Mouse (Mus musculus) MN1 (cell line): Measurements from ENCODE around the gene Efna5.
A peak's percentile ranks its signal among the peaks of the same experiment; 100 is the strongest.

Experiments
- DNase-seq: peaks from one replicate; pipeline ENCODE4 v3.0.0-alpha.2; 2016; ENCODE audit warnings: low spot score

Efna5 gene

DNA sequence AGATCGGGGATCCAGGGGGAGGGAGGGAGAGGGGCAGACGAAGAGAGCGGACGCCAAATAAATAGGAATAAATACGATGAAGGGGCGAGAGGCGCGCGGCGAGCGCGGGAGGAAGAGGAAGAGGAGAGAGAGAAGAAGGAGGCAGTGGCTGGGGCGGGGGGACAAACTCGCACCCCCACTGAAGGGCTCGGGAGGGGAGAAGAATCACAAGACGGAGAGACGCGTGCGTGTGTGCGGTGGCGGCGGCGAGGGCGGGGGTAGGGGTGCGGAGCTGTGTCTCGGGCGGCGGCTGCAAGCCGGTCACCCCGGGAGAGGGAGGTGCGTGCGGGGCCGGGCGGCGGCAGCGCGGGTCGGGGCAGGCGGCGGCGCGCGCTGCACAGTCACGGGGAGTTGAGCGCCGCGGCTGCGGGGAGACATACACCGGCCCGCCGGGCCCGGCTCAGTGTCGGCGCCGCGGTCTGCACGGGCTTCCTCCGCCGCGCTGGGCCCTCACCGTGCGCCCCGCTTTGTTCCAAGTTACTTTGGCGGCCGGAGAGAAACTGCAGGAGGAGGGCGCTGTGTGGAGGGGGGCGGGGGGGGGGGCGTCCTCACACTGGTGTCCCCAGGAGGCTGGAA is at the start of gene Efna5:
Gene Efna5 (minus strand): TSS at position 142 of the 615 bp plus-strand sequence.
- DNase-seq: peak; percentile 58

DNA sequence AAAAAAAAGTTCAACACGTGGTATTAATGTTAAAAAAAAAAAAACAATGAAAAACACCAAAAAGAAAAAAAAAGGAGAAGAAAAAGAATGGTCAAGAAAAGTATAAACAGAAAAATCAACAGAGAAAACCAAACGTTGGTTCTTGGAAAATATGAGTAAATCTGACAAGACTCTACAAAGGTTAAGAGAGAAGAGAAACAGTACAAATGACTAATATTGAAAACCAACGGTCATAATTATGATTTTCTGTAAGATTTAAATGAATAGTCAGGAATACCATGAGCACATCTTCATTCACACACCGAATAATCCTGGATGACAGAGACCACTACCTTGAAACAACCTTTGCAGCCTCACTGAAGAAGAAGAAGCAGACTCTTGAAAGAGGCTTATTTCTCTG is 34.2 kb upstream of the Efna5 start:
- DNase-seq: no peak

- DNase-seq: no peak
Measured at GRCm38 (mm10) chr17:62905692-62906445, 24.8 kb upstream of the Efna5 start.

DNA sequence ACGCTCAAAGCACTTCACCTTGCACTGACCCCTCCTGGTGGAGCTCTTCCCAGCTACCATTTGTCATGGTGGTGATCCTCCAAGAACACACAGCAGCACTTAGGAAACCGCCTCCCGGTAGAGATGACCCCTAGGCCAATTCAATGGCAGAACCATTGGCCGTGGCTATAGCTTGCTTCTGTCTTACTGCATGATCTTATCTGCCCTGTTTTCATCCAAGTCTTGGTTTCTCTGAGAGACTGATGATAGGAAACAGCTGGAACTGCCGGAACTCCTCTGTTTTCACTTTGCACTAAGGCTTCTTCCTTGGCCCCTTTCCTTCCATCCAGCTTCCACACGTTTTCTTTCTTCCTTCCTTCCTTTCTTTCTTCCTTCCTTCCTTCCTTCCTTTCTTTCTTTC is 17.9 kb upstream of the Efna5 start:
- no peak for DNase-seq

DNA sequence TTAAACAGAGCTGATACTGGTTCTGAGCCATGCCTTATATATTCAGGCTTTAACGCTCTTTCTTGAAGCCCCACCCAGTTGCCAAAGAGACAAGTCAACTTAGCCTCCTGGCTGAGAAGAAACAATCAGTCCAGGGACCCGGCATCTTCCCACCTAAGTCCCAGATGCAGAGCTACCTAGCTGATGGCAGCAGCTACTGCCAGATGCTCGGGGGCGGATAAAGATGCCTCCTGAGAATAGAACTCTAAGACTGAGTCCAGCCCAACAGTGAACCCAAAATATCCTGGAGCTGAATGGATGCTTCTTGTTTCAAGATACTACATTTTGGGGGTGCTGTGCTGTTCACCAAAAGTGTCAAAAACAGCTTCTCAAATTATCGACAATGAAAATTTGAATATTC is 8.9 kb upstream of the Efna5 start:
- no peak for DNase-seq

- peak; percentile 94 for DNase-seq
Measured at GRCm38 (mm10) chr17:62884129-62884506, 3.0 kb upstream of the Efna5 start.

DNA sequence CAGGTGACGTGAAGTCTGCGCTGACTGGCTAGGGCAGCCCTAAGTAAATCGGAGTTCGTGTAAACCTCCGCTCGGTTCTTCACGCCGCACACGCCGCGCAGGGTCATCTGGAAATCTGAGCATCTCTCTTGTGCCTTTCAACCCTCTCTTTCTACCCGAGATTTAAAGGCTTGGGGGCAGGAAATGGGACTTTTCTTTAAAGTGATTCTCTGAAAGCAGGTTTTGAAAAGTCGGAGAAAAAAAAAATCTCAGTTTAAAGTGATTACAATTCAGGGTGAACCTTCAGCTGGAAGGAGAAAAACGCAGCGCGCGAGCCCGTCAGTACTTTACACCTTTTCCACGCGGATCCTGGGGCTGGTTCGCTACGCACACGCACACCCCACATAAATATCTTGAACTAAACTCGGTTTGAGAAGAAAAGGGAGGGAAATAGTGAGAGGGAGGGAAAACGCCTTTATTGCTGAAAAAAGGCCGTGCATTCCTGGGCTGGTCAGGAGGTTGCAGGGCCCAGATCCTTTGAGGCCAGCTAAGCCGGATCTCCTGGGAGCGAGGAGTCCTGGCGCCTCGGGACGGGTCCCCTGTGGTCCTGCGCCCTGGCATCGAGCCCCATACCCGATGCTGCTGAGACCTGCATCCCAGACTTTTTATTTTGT is 2.5 kb upstream of the Efna5 start:
- DNase-seq: peak; percentile 80

- peak; percentile 98 for DNase-seq
Measured at GRCm38 (mm10) chr17:62882726-62883475, 1.8 kb upstream of the Efna5 start.

DNA sequence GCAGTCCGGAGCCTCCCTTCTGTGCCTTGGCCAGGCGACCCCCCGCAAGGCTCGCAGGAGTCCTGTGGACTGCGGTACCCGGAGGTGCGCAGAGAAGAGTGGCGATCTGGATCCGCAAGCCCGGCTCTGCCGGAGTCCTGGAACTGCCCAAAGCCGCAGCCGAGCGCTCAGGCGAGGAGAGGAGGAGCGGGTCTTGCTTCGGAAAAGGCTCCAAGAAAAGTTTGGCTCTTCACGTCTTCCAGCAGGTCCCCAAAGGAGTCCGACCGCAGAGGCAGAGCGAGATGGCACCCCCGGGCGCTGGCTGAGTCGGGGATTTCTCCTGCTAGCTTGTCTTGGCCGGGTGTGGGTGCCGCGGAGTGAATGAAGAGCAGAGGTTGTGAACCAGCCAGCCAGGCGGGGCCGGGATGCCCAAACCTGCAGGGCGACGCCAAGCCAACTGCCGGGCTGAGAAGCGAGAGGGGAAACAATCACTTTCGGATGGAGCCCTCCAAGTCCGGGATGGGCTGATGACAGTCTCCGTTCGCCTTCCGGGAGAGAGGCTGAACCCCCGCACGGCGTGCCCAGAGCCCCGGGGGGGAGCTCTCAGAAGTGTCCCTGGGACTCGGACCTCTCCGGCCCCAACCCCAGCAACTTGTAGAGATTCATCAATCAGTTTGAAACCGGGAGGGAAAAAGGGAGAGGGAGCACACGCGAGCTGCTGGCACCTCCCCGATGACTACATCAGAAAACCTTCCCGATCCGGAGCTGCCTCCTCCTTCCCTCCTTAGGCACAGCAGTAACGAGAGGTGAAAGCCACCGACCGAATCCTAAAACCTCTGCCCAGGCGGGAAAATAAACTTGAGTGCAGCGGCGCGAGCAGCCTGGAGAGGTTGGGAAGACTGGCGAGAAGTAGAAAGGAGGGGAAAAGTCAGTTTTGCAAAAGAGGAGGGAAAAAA is 941 bp upstream of the Efna5 start:
- DNase-seq: peak; percentile 84

DNA sequence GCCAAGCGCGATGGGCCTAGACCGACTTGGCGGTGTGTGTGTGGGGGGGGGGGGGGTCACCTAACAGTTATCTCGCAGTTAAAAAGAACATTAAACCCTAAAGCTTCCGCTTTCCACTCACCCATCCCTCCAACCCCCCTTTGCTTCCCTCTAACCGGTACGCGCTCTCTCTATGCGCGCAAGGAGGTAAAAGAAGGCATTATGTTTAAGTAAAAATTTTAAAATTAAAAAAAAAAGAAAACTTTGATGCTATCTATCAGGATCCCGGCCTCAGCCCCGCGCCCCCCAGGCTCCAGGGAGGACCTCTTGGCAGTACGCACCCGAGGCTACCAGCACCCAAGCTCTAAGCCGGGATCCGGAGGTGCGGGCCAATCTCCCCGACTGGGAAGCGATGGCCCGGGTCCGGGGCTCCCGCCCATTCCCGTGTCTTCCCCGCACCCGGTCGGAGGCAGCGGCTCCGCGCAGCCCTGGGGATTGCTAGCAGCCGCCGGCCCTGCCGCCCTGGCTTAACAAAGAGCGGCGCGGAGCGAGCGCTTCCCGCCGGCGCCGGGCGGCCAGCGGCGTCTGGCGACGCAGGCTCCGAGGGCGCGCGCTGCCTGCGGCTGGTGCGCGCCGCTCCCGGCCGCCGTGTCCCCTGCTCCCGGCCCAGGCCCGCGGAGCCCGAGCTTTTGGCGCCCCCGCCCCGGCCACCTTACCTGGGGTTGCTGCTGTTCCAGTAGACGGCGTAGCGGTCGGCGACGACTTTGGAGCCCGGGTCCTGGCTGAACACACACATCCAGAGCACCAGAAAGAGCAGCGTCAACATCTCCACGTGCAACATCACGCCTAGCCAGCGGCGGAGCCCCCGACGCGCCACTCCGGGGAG is 574 bp downstream of the Efna5 start:
- DNase-seq: peak; percentile 75

DNA sequence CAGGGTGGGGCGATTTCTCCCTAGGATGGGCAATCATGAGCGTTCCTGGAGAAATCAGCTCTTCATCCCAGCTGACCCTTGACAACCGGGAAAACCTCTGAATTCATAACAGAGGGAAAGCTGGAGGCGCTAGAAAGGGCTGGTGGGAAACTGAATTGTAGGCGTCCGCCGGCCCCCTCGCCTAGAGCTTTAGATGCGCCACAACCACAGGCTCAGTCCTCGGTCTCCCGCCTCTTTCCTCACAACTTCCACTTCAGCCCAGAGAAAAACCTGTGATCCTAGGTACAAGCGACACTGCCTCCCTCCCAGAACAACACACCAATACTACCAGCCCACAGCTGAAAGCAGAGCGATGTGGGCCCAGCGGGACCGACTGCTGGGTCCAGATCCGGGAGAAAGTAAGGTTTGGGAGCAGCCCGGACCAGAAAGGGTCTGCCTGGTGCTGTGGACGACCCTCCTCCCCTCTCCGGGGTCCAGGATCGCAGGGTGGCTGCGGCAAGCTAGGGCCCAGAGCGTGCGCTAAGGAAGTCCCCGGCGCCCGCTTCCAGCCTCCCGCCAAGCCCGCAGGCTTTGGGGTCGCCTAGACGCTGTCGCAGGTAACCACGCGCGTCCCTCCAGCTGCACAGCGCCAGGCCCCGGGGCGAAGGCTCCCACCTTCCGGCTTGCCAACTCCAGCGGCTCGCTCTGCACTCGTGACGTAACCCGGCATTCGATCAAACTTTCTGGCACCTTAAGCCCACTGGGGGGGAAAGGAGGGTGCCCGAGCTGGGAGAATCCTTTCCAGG is 1.4 kb downstream of the Efna5 start:
- peak; percentile 72 for DNase-seq

GRCm38 (mm10) chr17:62875727-62876126 is 5.4 kb downstream of the Efna5 start:
- no peak for DNase-seq

DNA sequence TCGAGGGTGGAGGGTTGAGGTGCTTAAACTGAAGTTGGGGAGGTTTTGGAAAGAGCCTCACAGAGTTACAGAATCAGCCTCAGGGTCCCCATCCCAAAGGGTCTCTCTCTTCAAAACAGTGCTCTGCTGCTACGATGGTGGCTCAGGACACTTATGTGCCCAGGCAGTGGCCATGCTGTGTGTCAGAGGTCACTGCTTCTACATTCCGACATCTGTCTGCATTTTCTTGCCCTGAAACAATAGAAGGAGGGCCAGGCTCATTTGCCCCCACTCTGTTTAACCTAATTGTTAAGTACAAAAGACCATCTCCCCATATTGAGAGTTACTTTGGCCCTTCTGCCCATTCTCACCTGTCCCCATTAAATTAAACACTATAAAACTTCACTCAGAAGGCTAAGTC is 9.2 kb downstream of the Efna5 start:
- DNase-seq: no peak

DNA sequence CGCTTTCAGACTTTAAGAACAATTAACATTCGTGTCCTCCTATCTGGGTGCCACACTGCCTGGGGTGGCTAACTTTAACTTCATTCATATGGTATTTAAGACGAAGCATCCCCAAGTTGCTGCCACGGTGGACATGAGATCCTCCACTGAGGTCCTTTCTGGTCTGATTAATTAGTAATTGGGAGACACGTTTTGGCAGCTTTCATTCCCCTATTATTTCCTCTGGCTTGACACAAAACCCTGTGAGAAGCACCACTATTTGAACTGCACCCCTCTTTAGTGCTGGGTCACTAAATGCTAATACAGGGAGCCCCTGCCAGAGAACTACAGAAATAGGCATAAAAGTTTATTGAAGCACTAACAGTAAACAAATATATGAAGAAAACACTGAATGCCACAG is 9.9 kb downstream of the Efna5 start:
- DNase-seq: no peak

DNA sequence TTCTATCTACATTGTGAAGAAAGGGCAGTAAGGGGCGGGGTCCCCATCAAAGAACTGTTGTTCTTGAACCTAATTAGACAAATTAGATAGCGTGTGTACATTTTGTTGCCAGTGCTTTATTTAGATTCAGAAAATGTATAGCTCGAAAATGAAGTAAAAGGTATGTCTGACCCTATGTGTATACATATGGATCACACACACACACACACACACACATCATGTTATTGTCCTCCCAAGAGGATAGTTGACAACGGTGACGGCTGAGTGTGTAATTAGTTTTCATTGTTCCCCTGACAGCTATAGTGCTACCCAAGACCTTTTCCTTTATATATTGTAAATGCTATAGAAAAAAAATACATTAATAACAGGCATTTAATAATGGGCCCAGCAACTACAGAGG is 10.7 kb downstream of the Efna5 start:
- DNase-seq: no peak

DNA sequence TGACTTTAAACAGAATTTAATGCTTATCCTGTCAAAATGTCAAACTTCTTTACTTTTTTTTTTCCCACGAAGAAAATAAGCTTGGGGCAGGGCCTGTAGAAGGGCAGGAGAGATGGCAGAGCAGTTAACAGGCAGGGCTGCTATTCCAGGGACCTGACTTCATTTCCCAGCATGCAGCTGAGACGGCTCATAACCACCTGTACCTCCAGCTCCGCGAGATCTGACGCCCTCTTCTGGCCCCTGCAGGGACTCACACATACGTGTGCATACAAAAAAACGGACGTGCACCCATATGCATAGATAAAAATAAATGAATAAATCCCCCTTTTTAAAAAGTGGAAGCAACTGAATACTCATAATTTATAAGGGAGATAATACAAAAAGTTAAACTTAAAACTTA is 16.2 kb downstream of the Efna5 start:
- DNase-seq: no peak

DNA sequence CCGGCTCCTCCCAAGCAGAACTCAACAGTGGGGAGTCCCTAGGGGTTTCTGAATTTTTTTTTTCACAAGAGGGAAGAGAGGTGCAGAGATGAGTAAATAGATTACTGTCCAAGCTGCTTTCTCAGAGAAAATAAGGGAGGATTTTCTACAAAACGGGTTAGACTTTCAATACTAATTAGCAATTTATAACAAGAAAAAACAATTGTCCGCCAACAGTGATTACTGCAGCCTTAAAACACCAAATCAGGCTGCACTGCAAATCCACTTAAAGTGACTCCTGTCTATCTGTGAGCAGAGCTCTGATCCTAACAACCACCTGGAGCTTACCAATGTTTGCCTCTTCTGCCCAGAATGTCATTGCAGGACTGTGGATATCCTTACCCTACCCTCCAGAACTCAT is 18.1 kb downstream of the Efna5 start:
- no peak for DNase-seq

- DNase-seq: no peak
Measured at GRCm38 (mm10) chr17:62862298-62862999, 18.7 kb downstream of the Efna5 start.

GRCm38 (mm10) chr17:62857275-62857674 is 23.8 kb downstream of the Efna5 start:
- no peak for DNase-seq
